Mouse (Mus musculus): ENCODE data around the gene Psmb5. TPM values are rescaled to one million over a fixed set of nuclear protein-coding genes. Genes with fewer than 3 reads are reported as not detected.
A peak's percentile ranks its signal among the peaks of the same experiment; 100 is the strongest.

Psmb5 gene
- 462 and 492 TPM in 2 replicates for polyA plus RNA-seq (2015; fragmentation: Nextera tagmentation; extraction: Ambion mirVana)

- peak; percentile 92 for ATAC-seq
- Histone ChIP-seq H3K9ac (peak within 1 kb of the TSS; percentile 88), H3K4me1 (peaks cover 19% of the 10 kb centered on the region), H3K27ac (peak within 1 kb of the TSS; percentile 63), H3K9me3 (replicated peaks) (no peaks in the 10 kb centered on the region), H3K4me2 (peak within 1 kb of the TSS; percentile 78), H3K27me3 (no peaks in the 10 kb centered on the region), H3K36me3 (ENCODE audit: poor library complexity, severe bottlenecking) (peaks cover 32% of the 10 kb centered on the region), H3K4me3 (peak within 1 kb of the TSS; percentile 84)
- under 1% methylated on average over 25 of the region's 25 CpGs for WGBS
Observed at GRCm38 (mm10) chr14:54617897-54618365, at the start of gene Psmb5. Gene Psmb5, minus strand, starts transcription at chr14:54618022.

GRCm38 (mm10) chr14:54664477-54665222 lies 46.8 kb upstream of the Psmb5 start:
- no peaks in the 10 kb centered on the region for H3K4me1 ChIP-seq
- 92% methylated on average over 10 of the region's 10 CpGs for WGBS
- no peak for ATAC-seq
- H3K9me3 ChIP-seq (replicated peaks) = no peaks in the 10 kb centered on the region
- no peak overlapping the region for H3K27ac ChIP-seq
- H3K36me3 ChIP-seq (ENCODE audit: poor library complexity, severe bottlenecking) = peaks cover 97% of the 10 kb centered on the region
- H3K27me3 ChIP-seq = no peaks in the 10 kb centered on the region
- no peak overlapping the region for H3K9ac ChIP-seq
- no peak overlapping the region for H3K4me2 ChIP-seq
- H3K4me3 ChIP-seq = no peak overlapping the region

GRCm38 (mm10) chr14:54660009-54660408 lies 42.2 kb upstream of the Psmb5 start:
- Histone ChIP-seq H3K36me3 (ENCODE audit: poor library complexity, severe bottlenecking) (peaks cover 99% of the 10 kb centered on the region), H3K27me3 (no peaks in the 10 kb centered on the region), H3K9ac (no peak overlapping the region), H3K4me2 (no peak overlapping the region), H3K4me3 (no peak overlapping the region), H3K4me1 (no peaks in the 10 kb centered on the region), H3K27ac (no peak overlapping the region), H3K9me3 (replicated peaks) (no peaks in the 10 kb centered on the region)
- 87% methylated on average over 2 of the region's 2 CpGs for WGBS
- no peak for ATAC-seq

DNA sequence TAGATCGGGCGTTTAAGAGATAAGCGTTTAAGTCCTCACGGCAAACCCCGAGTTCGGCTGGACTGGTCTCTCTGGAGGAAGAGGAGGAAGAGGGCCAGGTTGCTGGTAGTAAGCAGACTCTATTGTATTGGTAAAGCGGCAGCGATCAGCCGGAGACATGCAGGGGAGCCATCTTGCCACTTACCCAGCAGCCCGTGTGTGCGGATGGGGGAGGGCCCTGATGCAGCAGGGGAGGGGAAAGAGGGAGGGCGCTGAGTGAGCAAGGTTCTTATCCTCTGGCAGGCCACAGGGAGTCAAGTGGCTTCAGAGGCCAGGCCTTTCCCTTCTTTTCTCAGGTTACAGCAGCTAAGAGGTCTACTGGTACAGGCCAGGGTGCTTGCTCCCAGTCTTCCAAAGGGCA lies 35.7 kb upstream of the Psmb5 start:
- peaks cover 70% of the 10 kb centered on the region for H3K36me3 ChIP-seq (ENCODE audit: poor library complexity, severe bottlenecking)

DNA sequence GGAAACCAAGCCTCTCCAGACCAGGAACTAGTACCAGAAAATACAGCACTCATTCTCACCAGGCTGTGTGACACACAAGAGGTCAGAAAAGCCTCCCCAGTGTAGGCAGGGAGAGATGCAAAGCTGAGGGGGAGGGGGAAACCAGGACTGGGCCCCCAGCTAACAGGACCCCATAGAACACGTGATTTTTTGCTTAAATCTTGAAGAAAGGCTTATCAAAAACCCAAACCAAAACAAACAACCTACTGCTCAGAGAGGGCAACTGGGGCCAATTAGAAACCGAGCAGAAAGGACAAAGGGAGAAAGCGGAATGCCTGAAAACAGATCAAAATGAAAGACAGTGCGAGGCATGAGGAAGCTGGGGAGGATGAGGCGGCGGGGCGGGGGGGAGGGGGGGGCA lies 35.0 kb upstream of the Psmb5 start:
- no peaks in the 10 kb centered on the region for H3K27me3 ChIP-seq
- H3K4me1 ChIP-seq = peaks cover 49% of the 10 kb centered on the region
- H3K4me2 ChIP-seq = peak overlapping the region; percentile 89
- no peaks in the 10 kb centered on the region for H3K9me3 ChIP-seq (replicated peaks)
- peak overlapping the region; percentile 83 for H3K27ac ChIP-seq
- peak overlapping the region; percentile 89 for H3K9ac ChIP-seq
- WGBS = 2% methylated on average over 7 of the region's 7 CpGs
- H3K4me3 ChIP-seq = peak overlapping the region; percentile 73
- ATAC-seq = no peak
- H3K36me3 ChIP-seq (ENCODE audit: poor library complexity, severe bottlenecking) = peaks cover 70% of the 10 kb centered on the region

More for the DNA sequence above, 35.7 kb upstream of the Psmb5 start:
- peak overlapping the region; percentile 89 for H3K9ac ChIP-seq
- WGBS = 1% methylated on average over 12 of the region's 12 CpGs
- ATAC-seq = peak; percentile 91
- H3K9me3 ChIP-seq (replicated peaks) = no peaks in the 10 kb centered on the region
- H3K4me3 ChIP-seq = peak overlapping the region; percentile 73
- H3K27me3 ChIP-seq = no peaks in the 10 kb centered on the region
- H3K27ac ChIP-seq = peak overlapping the region; percentile 83
- peak overlapping the region; percentile 89 for H3K4me2 ChIP-seq
- peaks cover 46% of the 10 kb centered on the region for H3K4me1 ChIP-seq

DNA sequence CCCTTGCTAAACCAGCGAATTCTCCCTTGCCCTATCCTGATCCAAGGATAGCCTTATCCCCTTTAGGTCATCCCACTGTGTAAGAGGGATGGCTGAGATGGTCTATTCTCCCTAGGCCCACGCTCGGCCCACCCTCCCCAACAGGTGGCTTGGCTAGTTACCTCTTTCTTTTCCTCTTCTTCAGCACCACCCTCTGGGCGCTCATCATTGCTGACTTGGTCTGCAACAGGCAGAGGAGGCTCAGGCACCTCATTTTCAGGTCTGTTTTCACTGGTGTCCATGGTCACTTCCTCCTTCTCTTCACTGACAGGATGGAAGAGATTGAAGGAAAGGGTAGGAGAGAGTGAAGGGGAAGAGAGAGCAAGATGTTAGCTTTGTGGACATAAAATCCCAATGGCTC lies 33.7 kb upstream of the Psmb5 start:
- H3K9ac ChIP-seq = peak overlapping the region; percentile 89; the same call in 1 of the 2 replicates
- peak overlapping the region; percentile 89 for H3K4me2 ChIP-seq
- H3K27ac ChIP-seq = no peak overlapping the region
- peaks cover 49% of the 10 kb centered on the region for H3K4me1 ChIP-seq
- ATAC-seq = 0 out of 2 replicates have a peak, but pooled peaks have one; percentile 8
- no peaks in the 10 kb centered on the region for H3K9me3 ChIP-seq (replicated peaks)
- H3K4me3 ChIP-seq = no peak overlapping the region
- H3K36me3 ChIP-seq (ENCODE audit: poor library complexity, severe bottlenecking) = peaks cover 70% of the 10 kb centered on the region
- H3K27me3 ChIP-seq = no peaks in the 10 kb centered on the region
- 74% methylated on average over 4 of the region's 4 CpGs for WGBS

DNA sequence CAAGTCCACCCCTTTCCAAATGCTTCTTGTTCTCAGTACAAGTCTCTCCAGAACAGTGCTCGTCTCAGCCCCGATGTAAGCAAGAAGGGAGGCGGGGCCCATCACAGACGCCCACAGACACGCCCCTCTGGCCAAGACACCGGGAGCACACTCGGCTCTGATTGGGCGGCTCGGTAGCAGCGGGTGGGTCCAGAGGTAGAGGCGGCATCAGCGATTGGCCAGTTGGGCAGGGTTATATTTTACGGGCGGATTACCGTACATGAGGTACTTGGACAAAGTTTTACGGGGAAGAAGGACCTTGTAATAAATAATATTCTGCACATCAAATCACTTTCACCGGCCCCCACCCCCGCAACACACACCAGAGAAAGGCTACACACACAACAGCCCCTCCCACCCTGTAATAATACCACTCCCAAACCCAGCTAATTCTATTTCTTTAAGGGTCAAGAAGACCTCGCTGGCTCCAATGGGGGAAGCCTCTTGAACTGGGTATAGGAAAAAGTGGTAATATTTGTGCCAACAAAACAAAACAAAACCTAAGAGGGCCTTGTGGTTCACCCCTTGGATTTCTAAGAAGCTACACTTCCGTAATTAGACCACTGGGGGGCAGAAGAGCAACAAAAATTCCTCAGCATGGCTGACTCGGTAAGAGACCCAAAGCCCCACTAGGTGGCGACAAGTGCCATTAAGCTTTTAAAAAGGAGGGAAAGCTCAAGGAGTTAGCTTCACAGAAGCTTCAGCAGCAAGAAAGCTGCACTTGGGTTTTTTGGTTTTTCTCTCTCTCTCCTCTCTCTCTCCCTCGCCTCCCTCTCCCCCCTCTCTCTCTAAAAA lies 33.0 kb upstream of the Psmb5 start:
- H3K36me3 ChIP-seq (ENCODE audit: poor library complexity, severe bottlenecking) = peaks cover 70% of the 10 kb centered on the region
- no peak overlapping the region for H3K27ac ChIP-seq
- H3K4me2 ChIP-seq = peak overlapping the region; percentile 89
- H3K9ac ChIP-seq = no peak overlapping the region
- H3K27me3 ChIP-seq = no peaks in the 10 kb centered on the region
- 66% methylated on average over 23 of the region's 23 CpGs for WGBS
- peaks cover 49% of the 10 kb centered on the region for H3K4me1 ChIP-seq
- peak overlapping the region; percentile 1; the same call in 1 of the 2 replicates for H3K4me3 ChIP-seq
- ATAC-seq = peak; percentile 51
- no peaks in the 10 kb centered on the region for H3K9me3 ChIP-seq (replicated peaks)

DNA sequence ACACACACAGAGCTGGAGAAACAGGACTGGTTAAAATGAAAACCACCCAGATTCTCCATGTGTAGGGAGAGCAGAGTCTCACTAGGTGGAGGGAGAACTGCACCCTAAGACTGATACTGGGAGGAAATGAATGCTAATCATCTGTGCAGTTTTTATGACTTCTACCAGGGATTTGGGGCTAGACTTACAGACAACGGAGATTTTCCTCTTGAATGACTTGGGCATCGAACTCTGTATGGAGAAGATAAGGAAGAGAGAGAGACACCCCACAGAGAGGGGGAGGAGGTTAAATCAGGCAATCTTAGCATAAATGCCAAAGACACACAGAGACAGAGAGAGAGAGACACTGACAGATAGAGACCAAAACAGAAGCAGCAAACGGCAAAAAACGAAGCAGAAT lies 30.1 kb upstream of the Psmb5 start:
- Histone ChIP-seq H3K27ac (no peak overlapping the region), H3K9me3 (replicated peaks) (no peaks in the 10 kb centered on the region), H3K4me3 (no peak overlapping the region), H3K36me3 (ENCODE audit: poor library complexity, severe bottlenecking) (peaks cover 84% of the 10 kb centered on the region), H3K4me2 (no peak overlapping the region), H3K27me3 (no peaks in the 10 kb centered on the region), H3K4me1 (peaks cover 41% of the 10 kb centered on the region), H3K9ac (no peak overlapping the region)
- WGBS = 77% methylated on average over 4 of the region's 4 CpGs
- no peak for ATAC-seq

DNA sequence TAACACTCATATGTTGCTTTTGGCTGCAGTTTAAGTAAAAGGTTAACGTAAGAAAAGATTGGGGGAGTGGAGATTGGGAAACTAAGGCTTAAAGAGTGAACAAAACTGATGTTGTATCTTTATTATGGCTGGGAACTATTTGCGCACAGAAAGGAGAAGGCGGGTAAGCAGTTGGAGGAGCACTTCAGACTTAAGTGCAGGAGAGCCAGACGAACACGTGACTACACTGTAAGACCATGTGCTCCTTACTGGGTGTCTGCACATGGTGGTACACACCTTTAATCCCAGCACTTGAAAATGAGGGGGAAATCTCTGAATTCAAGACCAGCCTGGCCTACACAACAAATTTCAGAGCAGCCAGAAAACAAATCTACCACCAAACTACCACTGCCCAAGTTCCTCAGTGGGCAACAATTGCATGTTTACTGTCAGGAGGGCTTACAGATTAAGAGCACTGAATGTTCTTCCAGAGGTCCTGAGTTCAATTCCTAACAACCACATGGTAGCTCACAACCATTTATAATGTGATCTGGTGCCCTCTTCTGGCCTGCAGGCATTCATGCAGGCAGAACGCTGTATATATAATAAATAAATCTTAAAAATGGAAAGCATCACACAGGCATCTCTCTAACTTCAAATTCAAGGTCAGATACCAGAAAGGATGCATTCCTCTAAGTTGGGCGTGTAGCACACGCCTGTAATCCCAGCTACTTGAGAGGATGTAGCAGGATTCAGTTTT lies 29.2 kb upstream of the Psmb5 start:
- Histone ChIP-seq H3K27me3 (no peaks in the 10 kb centered on the region), H3K4me1 (peaks cover 37% of the 10 kb centered on the region), H3K4me2 (no peak overlapping the region), H3K27ac (no peak overlapping the region), H3K9ac (no peak overlapping the region), H3K9me3 (replicated peaks) (no peaks in the 10 kb centered on the region), H3K4me3 (no peak overlapping the region), H3K36me3 (ENCODE audit: poor library complexity, severe bottlenecking) (peaks cover 92% of the 10 kb centered on the region)
- WGBS = 93% methylated on average over 8 of the region's 8 CpGs
- no peak for ATAC-seq

DNA sequence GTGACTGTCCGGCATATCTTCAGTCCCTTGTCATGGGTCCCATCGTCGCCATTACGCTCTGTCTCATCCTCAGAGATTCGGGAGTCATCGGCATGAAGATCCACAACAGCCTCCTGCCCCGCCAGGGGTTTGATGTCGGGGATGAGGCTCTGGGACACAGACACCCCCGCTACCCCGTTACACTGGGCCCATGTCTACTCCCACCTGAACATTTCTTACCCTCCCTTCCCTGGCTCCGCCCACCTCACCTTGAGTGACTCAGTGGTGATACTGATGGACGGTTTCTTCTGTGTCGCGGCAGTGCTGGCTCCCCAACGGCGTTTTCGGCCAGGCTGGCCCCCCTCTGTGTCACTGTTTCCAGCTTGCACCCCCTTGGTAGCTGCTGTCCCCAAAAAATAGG lies 28.6 kb upstream of the Psmb5 start:
- Histone ChIP-seq H3K4me2 (no peak overlapping the region), H3K27ac (no peak overlapping the region), H3K36me3 (ENCODE audit: poor library complexity, severe bottlenecking) (peaks cover 89% of the 10 kb centered on the region), H3K4me1 (peaks cover 34% of the 10 kb centered on the region), H3K27me3 (no peaks in the 10 kb centered on the region), H3K4me3 (no peak overlapping the region), H3K9ac (no peak overlapping the region), H3K9me3 (replicated peaks) (no peaks in the 10 kb centered on the region)
- no peak for ATAC-seq
- 95% methylated on average over 17 of the region's 17 CpGs for WGBS

DNA sequence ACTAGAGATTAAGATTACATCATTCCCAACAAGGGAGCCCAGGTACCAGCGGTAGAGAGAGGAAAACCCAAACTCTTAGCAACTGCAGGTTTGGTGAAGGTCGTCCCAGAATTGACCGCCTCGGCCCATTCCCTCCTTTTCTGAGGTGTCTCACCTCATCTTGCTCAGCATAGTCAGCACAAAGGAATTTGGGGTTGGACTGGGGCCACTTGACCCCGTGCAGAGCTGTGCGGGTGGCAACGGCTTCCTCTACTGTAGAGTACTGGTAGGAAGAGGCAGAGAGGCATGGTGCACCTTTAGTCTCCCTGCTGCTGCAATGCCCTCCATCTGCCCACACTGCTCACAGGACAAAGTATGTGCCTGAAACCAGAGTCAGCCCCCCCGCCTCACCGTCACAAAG lies 26.5 kb upstream of the Psmb5 start:
- Histone ChIP-seq H3K27me3 (no peaks in the 10 kb centered on the region), H3K9ac (no peak overlapping the region), H3K9me3 (replicated peaks) (no peaks in the 10 kb centered on the region), H3K4me2 (no peak overlapping the region), H3K4me3 (no peak overlapping the region), H3K36me3 (ENCODE audit: poor library complexity, severe bottlenecking) (peaks cover 70% of the 10 kb centered on the region), H3K4me1 (peaks cover 28% of the 10 kb centered on the region), H3K27ac (no peak overlapping the region)
- no peak for ATAC-seq
- 97% methylated on average over 9 of the region's 9 CpGs for whole genome bisulfite sequencing
